Mouse (Mus musculus) C2C12 (cell line): ENCODE data around the gene Ctdspl.

Source experiments
- CTCF ChIP-seq: IDR thresholded peaks from one replicate; pipeline ENCODE4 v1.5.1; 2011; ENCODE audit not compliant: control insufficient read depth, insufficient read depth, insufficient read length
- MYOD1 ChIP-seq: IDR thresholded peaks from one replicate; pipeline ENCODE4 v1.6.1; 2011; ENCODE audit warnings: low read depth; ENCODE audit not compliant: control insufficient read depth, insufficient read length
- MYOG ChIP-seq: IDR thresholded peaks from one replicate; pipeline ENCODE4 v1.6.1; 2011; ENCODE audit not compliant: control insufficient read depth, insufficient read length; ENCODE audit errors: extremely low read depth
- USF1 ChIP-seq: IDR thresholded peaks from one replicate; pipeline ENCODE4 v1.6.1; 2011; ENCODE audit warnings: low read depth, mild to moderate bottlenecking, control low read depth, moderate library complexity

- TF ChIP-seq MYOD1 (no peak), USF1 (no peak), CTCF (no peak), MYOG (no peak)
These were observed 165.5 kb downstream of the Ctdspl start for GRCm38 (mm10) chr9:119091581-119092310.
